Mouse (Mus musculus) layer of hippocampus, adult 9-10 months (tissue): ENCODE data around the gene Dnah9.

Source experiments
- DNase-seq: peaks from one replicate; pipeline ENCODE4 v3.0.0; 2022; ENCODE audit warnings: low spot score

Gene Dnah9

GRCm38 (mm10) chr11:65794428-65795219 is 373.7 kb downstream of the Dnah9 start:
- no peak for DNase-seq

GRCm38 (mm10) chr11:65788154-65788553 is 380.2 kb downstream of the Dnah9 start, which contains the start of gene Map2k4:
Gene Map2k4 (minus strand): TSS chr11:65788297.
- DNase-seq, result peak; percentile 75

GRCm38 (mm10) chr11:65787421-65788151 is 380.8 kb downstream of the Dnah9 start:
- no peak for DNase-seq

GRCm38 (mm10) chr11:65786160-65786559 is 382.2 kb downstream of the Dnah9 start:
- DNase-seq, result no peak

GRCm38 (mm10) chr11:65781596-65781995 is 386.8 kb downstream of the Dnah9 start:
- no peak for DNase-seq
